Mouse (Mus musculus) forelimb bud, embryonic 11.5 days (tissue): ENCODE data around the gene Ak5.

Experiments used
- DNase-seq: peaks from one replicate; pipeline ENCODE4 v3.0.0-alpha.2; 2012; ENCODE audit warnings: low read depth, low spot score

Gene Ak5

DNA sequence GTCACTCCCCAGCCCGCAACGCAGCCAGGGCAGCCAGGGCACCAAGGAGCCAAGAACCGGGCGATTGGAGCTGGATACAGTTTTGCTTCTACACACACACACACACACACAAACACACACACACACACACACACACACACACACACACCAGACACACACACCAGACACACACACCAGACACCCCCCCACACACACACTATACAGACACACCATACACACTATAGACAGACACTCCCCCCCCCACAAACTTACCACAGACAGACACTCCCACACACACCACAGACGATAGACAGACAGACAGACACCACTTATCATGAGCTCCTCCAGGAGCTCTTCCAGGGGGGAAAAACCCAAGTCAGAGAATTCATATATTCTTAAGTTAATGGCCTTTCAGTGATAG lies at the start of gene Ak5:
TSS of gene Ak5 (minus strand) at position 122 of the 400 bp plus-strand sequence.
- DNase-seq = no peak

DNA sequence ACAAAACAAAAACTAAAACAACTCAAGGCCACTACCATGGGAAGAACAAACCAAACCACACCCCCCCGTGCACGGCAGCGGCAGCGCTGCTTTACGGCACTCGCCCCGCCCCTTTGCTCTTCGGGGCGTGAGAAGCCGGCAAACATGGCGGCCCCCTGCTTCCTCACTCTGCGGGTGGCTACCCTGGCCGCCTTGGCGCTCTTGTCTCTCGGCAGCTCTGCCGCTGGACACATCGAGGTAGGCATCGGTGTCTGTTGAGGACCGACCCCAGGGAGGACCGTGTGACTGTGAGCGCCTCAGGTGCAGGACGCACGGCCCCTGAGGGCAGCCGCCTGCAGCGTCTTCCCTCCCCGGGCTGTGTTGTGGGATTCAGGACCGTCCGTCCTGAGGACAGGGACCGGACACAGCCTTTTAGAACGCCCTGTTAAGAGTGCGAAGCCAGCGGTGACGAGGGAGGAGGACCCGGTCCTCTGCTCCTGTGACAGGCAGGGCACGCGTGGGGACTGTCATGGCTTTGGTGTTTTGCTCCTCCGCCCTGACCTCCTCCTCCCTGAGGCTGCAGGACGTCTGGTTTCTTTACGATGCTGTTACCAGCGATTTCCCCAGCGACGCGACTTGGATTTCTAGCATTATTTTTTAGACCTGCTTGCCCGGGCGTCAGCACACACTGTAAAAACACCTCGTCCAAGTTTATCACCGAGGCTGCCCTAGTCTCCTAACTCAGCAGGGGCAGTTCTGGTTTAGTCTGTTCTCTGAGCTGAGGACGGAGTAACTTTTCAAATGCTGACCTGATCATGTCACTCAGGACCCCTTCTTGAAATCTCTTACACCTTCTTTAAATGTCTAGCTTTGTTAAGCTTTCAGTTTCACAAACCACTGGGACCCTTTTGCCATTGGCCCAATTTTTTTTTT lies 46.1 kb upstream of the Ak5 start, which contains the start of gene Pigk:
TSS of gene Pigk (plus strand) at position 110 of the 912 bp plus-strand sequence.
- DNase-seq = peak; percentile 83

GRCm38 (mm10) chr3:152712957-152713356 lies 44.8 kb upstream of the Ak5 start:
- no peak for DNase-seq

- no peak for DNase-seq
Measured at GRCm38 (mm10) chr3:152709936-152710335, 41.8 kb upstream of the Ak5 start.

DNA sequence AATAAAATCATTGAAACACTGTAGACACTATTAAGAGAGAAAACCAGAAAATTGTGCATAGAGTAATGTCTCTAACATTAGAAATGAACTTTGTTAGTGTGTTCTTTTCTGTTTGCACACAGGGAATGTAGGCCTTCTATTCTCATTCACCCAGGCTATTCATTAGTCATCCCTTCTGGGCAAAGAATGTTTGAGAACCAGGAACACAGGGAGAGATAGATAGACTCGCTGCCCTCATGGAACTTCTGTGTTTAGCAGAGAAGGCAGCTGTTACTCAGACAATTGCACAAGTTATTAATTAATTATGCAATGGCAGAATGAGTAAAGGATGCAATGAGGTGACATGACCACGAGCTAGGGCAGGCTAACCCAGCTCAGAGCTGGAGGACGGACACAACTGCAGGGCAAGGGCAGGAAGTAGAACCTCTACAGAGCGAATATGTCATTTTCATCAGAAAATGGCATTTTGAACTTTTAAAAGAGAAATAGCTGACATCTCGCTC lies 39.2 kb upstream of the Ak5 start:
- DNase-seq = no peak

DNA sequence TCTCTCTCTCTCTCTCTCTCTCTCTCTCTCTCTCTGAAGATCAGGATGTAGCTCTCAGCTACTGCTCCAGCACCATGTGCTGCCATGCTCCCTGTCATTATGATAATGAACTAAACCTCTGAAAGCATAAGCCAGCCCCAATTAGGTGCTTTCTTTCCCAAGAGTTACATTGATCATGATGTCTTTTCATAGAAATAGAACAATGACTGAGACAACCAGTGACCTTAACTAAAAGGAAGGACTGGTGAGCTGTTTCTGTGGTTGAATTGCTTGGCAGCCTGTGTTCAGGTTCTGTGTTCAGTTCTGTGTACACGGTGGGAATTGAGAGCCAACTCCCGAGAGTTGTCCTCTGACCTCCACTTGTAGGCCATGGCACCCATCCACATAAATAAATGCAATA lies 38.7 kb upstream of the Ak5 start:
- no peak for DNase-seq

DNA sequence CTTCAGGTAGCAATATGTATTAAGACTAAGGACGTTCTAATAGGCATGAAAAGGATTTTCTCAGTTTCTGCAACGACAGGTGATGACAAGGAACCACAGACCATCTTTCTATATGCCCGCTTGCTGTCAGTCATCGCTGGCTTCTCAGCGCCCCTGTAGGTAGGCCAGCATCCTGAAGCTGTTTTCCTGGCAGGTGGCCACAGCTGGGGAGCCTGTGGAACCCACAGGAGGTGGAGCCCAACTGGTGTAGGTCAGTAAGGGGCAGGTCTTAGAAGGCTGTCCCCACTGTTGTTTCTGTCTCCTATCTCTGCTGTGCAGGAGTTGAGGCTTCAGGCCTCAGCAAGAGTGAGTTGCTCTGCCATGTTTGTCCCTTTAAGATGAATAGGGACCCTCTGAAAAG lies 37.7 kb upstream of the Ak5 start:
- DNase-seq = no peak

GRCm38 (mm10) chr3:152702274-152702843 lies 34.2 kb upstream of the Ak5 start:
- no peak for DNase-seq

DNA sequence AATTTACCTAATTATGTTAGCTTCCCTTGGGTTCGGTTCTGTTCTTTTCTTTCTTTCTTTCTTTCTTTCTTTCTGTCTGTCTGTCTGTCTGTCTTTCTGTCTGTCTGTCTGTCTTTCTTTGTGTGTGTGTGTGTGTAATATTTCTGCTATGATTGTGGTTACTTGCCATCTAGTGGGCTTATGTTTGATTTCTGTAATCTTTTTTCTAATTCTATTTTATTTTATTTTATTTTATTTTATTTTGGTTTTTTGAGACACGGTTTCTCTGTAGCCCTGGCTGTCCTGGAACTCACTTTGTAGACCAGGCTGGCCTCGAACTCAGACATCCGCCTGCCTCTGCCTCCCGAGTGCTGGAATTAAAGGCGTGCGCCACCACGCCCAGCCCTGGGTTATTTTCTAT lies 33.4 kb upstream of the Ak5 start:
- DNase-seq = peak; percentile 43

GRCm38 (mm10) chr3:152699261-152699660 lies 31.1 kb upstream of the Ak5 start:
- peak; percentile 33 for DNase-seq

GRCm38 (mm10) chr3:152698017-152698416 lies 29.9 kb upstream of the Ak5 start:
- no peak for DNase-seq

DNA sequence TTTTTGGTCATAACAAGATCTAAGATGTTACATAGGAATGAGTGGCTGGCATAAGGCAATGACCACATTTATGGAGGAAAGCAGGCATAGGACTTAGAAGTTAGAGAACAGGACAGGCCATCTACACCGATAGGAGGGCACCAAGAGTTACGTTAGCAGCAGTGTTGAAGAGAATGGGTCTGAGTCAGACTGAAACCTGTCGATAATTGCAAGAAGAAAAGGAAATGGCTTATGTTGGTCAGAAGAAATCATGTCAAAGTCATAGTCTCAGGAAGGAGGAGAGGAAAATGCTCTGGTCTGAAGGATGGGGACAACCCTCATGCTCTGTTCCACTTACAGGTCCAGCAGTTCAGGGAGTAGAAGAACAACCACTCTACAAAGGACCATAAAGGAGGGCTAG lies 26.8 kb upstream of the Ak5 start:
- no peak for DNase-seq

DNA sequence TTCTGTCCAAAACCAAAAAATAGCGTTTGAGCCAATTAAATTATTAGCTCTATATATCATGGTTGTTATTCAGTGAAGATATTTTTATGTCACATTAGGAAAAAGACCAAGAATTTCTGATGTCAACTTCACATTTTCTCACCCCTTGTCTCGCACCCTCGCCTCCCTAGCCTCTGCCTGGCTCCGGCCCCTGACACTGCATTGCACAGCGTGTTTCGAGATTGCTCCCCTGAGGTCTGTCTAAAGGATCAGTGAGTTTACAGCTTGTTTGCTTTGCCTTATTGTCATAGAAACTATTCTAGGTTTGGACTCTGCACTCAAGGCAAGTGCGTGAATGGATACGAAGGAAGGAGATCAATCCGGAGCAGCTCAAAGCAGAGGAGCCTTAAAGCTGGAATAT lies 20.9 kb upstream of the Ak5 start:
- DNase-seq = no peak

- no peak for DNase-seq
Measured at GRCm38 (mm10) chr3:152688532-152688931, 20.4 kb upstream of the Ak5 start.

GRCm38 (mm10) chr3:152674663-152675062 lies 6.5 kb upstream of the Ak5 start:
- no peak for DNase-seq

GRCm38 (mm10) chr3:152669783-152670182 lies 1.6 kb upstream of the Ak5 start:
- no peak for DNase-seq

DNA sequence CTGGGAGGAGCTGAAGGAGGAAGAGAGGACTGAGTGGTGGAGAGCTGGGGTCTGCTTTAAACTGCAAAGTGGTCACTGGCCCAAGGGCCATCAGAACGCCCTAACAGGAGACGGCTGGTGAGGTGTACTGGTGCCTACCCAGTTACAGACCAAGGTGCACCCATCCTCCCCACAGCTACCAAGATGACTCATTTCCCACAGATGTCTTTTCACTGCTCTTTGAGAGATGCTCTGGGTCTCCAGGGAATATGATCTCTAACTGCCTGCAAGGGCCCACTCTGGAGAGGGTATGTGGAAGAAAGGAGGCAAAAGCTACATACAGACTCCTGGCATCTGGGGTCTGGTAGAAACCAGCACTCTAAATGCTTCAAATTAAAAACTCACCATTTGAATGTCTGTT lies 633 bp upstream of the Ak5 start:
- DNase-seq = no peak

- DNase-seq = peak; percentile 25
Measured at GRCm38 (mm10) chr3:152667356-152668211, 576 bp downstream of the Ak5 start.

GRCm38 (mm10) chr3:152666991-152667355 lies 1.2 kb downstream of the Ak5 start:
- DNase-seq = peak; percentile 12

DNA sequence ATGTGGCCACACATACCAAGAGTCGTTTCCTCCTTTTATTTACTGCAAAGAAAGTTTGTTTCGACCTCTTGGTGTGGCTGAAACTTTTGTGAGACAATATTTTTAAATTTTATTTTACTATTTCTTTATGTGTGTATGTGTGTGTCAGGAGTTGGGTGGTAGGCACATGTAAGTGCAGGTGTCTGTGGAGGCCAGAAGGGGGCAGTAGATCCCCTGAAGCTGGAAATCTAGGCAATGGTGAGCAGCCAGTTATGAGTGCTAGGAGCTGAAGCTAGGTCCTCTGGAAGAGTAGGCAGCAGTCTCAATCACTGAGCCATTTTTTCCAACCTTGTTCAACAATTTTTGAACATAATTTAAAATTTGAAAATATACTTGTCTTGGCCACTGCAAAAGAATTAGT lies 9.6 kb downstream of the Ak5 start:
- no peak for DNase-seq

DNA sequence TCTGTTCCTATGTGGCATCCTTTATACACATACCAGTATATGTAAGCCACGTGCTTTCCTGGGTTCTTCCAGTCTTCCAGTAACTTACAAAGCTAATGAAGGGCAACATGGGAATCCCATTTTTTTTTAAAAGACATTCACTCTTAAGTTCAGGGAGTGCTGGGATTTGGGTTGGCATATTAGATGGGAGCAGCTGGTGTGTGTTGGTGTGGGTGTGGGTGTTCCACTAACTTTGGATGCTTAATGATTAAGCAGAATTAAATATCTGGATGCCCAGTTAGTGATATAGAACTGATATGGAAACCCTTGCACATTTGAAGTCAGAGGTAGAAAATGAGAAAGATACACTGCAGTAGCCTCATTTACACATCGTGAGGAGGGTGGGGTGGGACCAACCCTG lies 16.2 kb downstream of the Ak5 start:
- DNase-seq = no peak

DNA sequence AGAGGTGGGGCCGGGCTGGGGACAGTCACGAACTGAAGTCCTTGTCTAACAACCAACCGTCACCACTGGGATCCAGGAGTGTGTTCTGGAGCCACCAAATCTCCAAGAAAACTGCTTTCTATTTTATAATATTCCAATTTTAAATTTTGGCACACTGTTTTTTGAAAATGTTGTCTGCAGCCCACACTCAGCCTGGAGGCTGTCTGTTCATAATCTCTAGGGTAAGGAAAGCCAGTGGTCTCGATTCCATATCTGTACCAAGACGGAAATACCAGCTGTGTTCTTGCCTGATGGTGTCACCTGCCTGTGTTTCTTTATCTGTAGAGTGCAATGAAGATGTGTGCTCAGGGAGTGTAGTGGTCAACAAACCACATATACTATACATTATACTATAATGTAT lies 23.6 kb downstream of the Ak5 start:
- no peak for DNase-seq
